Mouse (Mus musculus): ENCODE measurements around the gene Nyx.

GRCm38 (mm10) chrX:13513864-13514263 lies 48.0 kb downstream of the Nyx start:
- TF ChIP-seq CTCF (IDR thresholded peaks at IDR 0.05; ENCODE audit: low read depth): no peak
- TF ChIP-seq EP300 (IDR thresholded peaks at IDR 0.05; ENCODE audit: low read depth): no peak
